Mouse (Mus musculus): ENCODE results near the gene Plppr1.

DNA sequence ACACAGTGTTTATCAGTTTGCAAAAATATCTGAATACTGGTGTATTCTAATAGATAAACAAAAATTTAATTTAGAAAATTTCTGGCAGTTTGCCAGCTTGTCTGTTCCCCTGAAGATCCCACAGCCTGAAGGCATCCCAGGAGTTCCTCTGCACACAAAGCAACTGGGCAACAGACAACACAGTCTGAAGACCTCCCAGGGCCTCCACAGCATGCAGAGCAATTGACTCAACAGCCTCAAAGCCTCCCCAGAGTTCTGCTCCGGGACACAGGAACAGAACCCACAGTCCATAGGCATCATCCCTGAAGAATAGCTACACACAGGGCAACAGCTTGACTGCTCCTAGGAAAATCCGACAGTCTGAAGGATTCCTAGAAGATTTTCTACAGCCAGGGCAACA, 289.6 kb downstream of the Plppr1 start:
- no peak for TF ChIP-seq POLR2A (IDR thresholded peaks at IDR 0.05; ENCODE audit: low read depth, low read length)
- no peak for TF ChIP-seq CTCF (conservative IDR thresholded peaks at IDR 0.05; ENCODE audit: insufficient read depth, insufficient read length, low read depth, low read length)
